Mouse (Mus musculus): ENCODE results near the gene Psmc3. TPM values are rescaled to one million over a fixed set of nuclear protein-coding genes. Genes with fewer than 3 reads are reported as not detected.
A peak's percentile ranks its signal among the peaks of the same experiment; 100 is the strongest.

Gene Psmc3
- total RNA-seq, 2 experiments from 2014 or later: 226 to 256 TPM

- DNase-seq: peak; percentile 60
- intact Hi-C loops (cut with DNase I): loop anchor here (2.0 kb wide), 1 partner anchor 194 kb away; no protein-coding TSS in a partner anchor
- TF ChIP-seq CTCF (IDR thresholded peaks at IDR 0.05): peak; percentile 75
- no peak overlapping the region for H3K4me3 ChIP-seq
- H3K27ac ChIP-seq: peak overlapping the region; percentile 72
Measured at GRCm38 (mm10) chr2:91060544-91061355, 6.9 kb downstream of the Psmc3 start.

DNA sequence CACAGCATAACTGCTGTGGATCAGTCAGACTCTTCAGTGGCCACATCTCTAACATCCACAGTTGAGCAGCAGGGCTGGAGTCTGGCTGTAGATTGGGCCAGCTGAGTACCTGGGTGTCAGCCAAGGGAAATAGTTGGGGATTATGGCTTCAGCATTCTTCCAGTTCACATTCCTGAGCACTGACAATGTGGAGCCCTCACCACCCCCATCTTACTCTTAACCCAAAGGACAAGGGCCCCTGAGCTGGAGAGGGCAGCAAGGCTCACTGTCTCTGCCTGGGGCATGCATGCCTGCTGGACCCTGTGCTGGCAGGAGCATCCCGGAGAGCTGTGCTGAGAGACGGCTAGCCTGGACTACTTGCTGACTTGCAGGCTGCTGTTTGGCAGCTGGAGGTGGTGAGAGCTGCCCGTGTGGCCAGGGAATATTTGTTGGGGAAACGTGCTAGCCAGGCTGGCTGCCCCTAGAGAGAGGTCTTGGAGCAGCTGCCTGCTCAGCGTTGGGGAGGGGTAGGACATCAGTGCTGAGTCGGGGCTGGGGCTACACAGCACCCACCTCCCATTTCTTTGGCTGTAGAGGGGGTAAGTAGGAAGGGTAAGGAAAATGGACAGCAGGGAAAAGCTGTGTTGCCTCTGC is 8.2 kb downstream of the Psmc3 start:
- peak; percentile 63 for DNase-seq
- intact Hi-C loops (cut with DNase I): loop anchor here (2.0 kb wide), 1 partner anchor 195 kb away; no protein-coding TSS in a partner anchor
- peak overlapping the region; percentile 72 for H3K27ac ChIP-seq
- TF ChIP-seq CTCF (IDR thresholded peaks at IDR 0.05): no peak
- no peak overlapping the region for H3K4me3 ChIP-seq

- TF ChIP-seq CTCF (IDR thresholded peaks at IDR 0.05): no peak
- Histone ChIP-seq H3K27ac (peak overlapping the region; percentile 72), H3K4me3 (no peak overlapping the region)
- intact Hi-C loops (cut with DNase I): no loop called here
- no peak for DNase-seq
Measured at GRCm38 (mm10) chr2:91062779-91063606, 9.2 kb downstream of the Psmc3 start.

DNA sequence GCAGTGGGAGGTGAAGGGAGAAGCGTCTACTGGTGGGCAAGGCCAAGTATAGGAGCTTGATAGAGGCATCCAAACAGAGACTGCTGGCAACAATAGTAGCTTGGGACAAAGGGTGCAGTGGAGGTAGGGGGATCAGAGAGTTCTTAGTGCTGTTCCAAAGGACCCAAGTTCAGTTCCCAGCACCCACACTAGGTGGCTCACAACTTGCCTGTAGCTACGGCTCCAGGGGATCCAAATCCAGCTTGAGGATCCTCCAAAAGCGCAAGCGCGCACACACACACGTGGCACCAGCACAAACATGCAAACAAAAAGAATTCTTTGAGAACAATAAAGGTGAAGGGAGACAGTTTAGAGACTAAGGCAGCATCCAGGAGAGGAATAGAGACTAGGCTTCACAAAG is 10.4 kb downstream of the Psmc3 start:
- Histone ChIP-seq H3K27ac (no peak overlapping the region), H3K4me3 (no peak overlapping the region)
- no peak for DNase-seq
- intact Hi-C loops (cut with DNase I): no loop called here
- TF ChIP-seq CTCF (IDR thresholded peaks at IDR 0.05): no peak

GRCm38 (mm10) chr2:91065544-91065943 is 11.7 kb downstream of the Psmc3 start:
- peak; percentile 83 for TF ChIP-seq CTCF (IDR thresholded peaks at IDR 0.05)
- DNase-seq: peak; percentile 79
- intact Hi-C loops (cut with DNase I): no loop called here
- Histone ChIP-seq H3K4me3 (no peak overlapping the region), H3K27ac (peak overlapping the region; percentile 16; the same call in 1 of the 2 replicates)

- Histone ChIP-seq H3K4me3 (no peak overlapping the region), H3K27ac (no peak overlapping the region)
- no peak for DNase-seq
- intact Hi-C loops (cut with DNase I): no loop called here
- TF ChIP-seq CTCF (IDR thresholded peaks at IDR 0.05): no peak
Measured at GRCm38 (mm10) chr2:91066455-91066854, 12.6 kb downstream of the Psmc3 start.

DNA sequence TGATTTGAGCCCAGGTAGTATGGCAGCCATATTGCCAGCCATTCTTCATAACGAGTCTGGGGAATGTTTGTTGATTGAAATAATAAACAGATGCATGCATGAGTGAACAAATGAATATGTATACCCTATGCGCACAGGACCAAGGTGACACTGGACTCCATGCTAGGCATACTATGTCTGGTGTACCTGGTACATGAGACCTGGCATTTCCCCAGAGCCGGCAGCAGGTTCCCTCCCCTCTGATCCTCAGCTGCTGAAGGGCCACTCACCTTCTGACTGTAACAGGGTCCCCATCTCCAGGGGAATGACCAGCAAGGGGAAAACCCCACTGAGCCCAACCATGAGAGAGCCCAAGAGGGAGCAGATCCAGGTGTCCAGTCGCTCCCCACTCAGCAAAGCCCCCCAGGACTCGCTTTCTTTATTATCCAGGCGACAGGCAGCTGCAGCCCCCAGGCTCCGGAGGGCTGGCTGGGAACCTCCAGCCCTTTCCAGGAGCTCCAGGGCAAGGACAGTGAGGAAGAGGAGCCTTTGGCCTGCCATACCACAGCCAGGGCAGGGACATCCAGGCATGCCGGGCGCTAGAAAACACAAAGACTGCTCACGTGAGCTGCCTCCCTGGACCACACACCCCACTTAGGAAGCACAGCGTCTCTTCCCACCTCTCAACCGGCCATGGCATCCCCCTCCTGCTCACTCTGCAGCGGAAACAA is 14.5 kb downstream of the Psmc3 start:
- Histone ChIP-seq H3K4me3 (peak overlapping the region; percentile 86), H3K27ac (peak overlapping the region; percentile 95)
- no peak for TF ChIP-seq CTCF (IDR thresholded peaks at IDR 0.05)
- intact Hi-C loops (cut with DNase I): no loop called here
- DNase-seq: no peak

DNA sequence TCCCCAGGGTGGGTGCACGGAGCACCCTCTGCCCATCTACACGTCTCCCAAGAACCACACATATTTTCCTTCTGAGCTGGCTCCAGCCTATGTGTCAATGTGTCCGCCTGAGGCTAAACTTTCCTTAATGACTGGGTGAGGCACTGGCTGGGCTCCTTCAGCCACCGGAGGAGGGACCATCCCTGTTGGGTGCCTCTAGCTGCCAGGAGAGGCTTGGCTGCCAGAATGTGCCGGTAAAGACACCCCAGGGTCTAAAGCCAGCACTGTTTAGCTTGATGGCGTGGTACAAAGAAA is 15.0 kb downstream of the Psmc3 start:
- Histone ChIP-seq H3K4me3 (peak overlapping the region; percentile 86), H3K27ac (peak overlapping the region; percentile 95)
- no peak for TF ChIP-seq CTCF (IDR thresholded peaks at IDR 0.05)
- DNase-seq: peak; percentile 50
- intact Hi-C loops (cut with DNase I): no loop called here

DNA sequence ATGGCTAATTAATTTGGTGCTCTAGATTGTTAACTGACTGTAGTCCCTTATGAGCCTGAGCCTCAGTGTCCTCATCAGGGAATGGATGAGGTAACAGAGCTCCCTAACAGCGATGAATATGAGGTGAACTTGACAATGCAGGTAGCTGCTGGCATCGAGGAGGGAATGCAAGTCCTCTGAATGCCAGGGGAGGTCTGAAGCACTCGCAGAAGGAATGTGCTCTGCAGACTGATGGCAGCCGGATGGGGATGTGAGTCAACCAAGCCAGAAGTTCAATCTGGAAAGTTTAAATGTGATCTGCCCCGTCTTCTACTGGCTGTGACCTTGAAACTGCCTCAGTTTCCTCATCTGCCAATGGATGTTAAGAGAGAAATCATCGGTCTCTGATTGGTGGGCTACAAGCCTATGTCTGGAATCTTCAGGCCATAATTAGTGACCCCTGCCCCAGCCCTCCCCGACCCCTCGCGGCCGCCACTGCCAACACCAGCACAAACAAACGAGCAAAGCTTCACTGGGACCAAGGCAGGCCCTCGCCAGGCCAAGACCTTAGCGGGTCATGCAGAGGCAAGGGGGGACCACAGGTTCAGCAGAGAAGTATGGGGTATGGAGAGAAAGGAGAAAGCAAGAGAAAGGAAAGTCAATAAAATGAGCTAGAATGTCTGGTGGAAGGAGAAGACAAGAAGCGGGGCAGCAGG is 15.6 kb downstream of the Psmc3 start:
- Histone ChIP-seq H3K27ac (peak overlapping the region; percentile 95), H3K4me3 (peak overlapping the region; percentile 86)
- TF ChIP-seq CTCF (IDR thresholded peaks at IDR 0.05): no peak
- intact Hi-C loops (cut with DNase I): no loop called here
- peak; percentile 46 for DNase-seq

DNA sequence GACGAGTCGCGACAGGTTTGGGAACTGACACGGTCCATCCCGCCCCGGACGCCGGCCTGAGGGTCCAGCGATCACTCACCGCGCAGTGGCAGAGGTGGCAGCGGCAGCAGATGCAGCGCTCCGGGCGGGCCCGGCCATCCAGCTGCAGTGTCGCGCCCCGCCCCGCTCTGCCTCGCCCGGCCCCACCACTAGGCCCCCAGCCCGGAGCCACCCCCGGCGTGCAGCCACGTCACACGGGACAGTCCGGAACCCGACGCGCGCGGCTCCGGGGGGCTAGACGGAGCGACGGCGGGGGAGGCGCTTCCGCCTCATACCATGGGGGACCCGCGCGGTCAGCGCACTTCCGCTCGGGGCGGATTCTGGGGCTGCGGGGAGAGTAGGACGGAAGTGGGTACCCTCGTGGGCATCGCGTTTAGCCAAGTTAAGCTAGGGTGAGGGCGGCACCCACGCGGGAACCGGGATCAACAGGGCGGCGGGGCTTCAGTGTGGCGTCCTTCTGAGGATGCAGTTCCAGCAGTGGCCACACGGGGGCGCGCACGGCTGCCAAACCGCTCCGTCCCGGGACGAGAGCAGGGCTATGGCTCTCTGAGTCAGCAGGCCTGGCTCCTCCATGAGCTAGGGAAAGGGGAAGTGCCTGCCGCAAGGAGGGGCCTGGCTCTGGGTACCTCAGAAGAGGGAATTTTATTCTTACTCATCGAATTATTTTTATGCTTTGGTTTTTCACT is 16.4 kb downstream of the Psmc3 start, which contains the start of gene Slc39a13:
Gene Slc39a13 (minus strand): TSS at position 342 of the 725 bp plus-strand sequence.
- peak within 1 kb of the TSS; percentile 95 for H3K27ac ChIP-seq
- DNase-seq: peak; percentile 97
- intact Hi-C loops (cut with DNase I): loop anchor here (1.0 kb wide), 2 partner anchors 16 to 31 kb away; partner anchors contain the start of gene Psmc3
- H3K4me3 ChIP-seq: peak within 1 kb of the TSS; percentile 86
- no peak for TF ChIP-seq CTCF (IDR thresholded peaks at IDR 0.05)

DNA sequence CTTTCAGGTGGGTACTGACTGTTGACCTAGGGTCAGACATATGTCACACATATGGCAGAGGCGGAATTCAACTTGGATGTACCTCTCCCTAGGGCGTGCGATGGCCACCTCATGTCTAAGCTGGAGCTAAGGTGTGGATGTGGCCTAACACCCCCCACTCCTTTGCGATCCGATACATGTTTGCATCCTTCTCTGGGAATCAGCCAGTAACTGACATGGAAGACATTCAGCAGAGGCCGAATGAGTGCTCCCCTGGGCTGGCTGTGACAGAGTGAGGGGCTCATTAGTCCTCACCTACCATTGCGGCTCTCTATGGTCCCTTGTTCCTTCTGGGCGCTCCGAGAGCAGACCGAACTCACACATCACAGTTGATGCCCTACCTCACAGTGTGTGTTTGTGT is 17.2 kb downstream of the Psmc3 start:
- Histone ChIP-seq H3K4me3 (peak overlapping the region; percentile 86), H3K27ac (peak overlapping the region; percentile 95)
- DNase-seq: no peak
- intact Hi-C loops (cut with DNase I): no loop called here
- no peak for TF ChIP-seq CTCF (IDR thresholded peaks at IDR 0.05)

All from gastrocnemius, adult 2 months (tissue).